Mouse (Mus musculus) E14TG2a.4 (cell line): ENCODE results near the gene Akap13.

ENCODE experiments used
- H3K27me3 ChIP-seq: 2 replicates; pipeline ENCODE4 v1.6.1; 2014; ENCODE audit warnings: low read length, control low read depth; ENCODE audit not compliant: insufficient read depth
- H3K36me3 ChIP-seq: 2 replicates; pipeline ENCODE4 v1.6.1; 2014; ENCODE audit warnings: low read length, control low read depth; ENCODE audit not compliant: insufficient read depth
- H3K4me1 ChIP-seq: replicated peaks from 2 replicates; pipeline ENCODE4 v1.6.1; 2014; ENCODE audit warnings: low read depth, low read length, control low read depth
- H3K4me3 ChIP-seq: replicated peaks from 2 replicates; pipeline ENCODE4 v1.5.1; 2014; ENCODE audit warnings: mild to moderate bottlenecking, low read length
- H3K9me3 ChIP-seq: 2 replicates; pipeline ENCODE4 v1.6.1; 2014; ENCODE audit warnings: low read length, control low read depth
- CTCF ChIP-seq: conservative IDR thresholded peaks from 2 replicates; pipeline ENCODE4 v1.5.1; 2014; ENCODE audit warnings: low read length
- NANOG ChIP-seq: IDR thresholded peaks from 2 replicates; pipeline ENCODE4 v1.6.1; 2014; ENCODE audit warnings: borderline replicate concordance, low read length, mixed read lengths
- POU5F1 ChIP-seq: IDR thresholded peaks from 2 replicates; pipeline ENCODE4 v1.6.1; 2014; ENCODE audit warnings: low read length, borderline replicate concordance

Akap13 gene

DNA sequence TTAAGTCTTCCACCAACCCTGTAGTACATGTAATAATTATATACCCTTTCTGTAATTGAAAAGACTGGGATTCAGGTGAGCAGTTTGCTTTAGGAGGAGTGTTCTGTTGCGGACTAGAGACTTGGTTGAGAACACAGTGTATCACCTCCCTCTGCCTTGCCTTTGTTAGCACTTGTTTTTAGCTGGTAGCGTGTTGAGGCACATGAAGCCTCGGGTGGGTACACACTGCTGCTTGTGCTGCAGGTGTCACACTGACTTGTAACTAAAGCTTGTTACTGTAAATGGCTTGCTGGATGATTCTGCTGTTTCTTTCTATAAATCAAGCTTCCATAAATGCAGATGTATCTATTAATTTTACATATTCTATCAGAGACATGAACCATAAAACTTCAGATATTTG, 75.3 kb downstream of the Akap13 start:
- Histone ChIP-seq H3K9me3 (no peaks in the 10 kb centered on the region), H3K4me3 (no peak overlapping the region), H3K4me1 (no peaks in the 10 kb centered on the region), H3K27me3 (no peaks in the 10 kb centered on the region), H3K36me3 (no peaks in the 10 kb centered on the region)
- TF ChIP-seq POU5F1 (no peak), CTCF (no peak), NANOG (no peak)

DNA sequence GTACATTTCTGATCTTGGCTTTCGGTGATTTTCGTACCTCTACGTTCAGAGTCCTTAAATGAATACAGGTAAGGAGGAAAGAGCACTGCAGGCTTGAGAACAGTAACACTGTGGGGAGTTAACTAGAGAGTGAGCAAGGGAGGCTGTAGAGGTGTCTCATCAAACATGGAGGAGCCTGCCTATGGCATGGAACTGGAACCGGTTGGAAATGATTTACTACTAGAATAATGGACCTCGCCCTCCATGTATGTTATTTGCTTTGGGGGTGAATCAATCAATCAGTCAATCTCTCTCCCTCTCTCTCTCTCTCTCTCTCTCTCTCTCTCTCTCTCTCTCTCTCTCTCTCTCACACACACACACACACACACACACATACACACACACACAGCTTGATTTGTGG, 77.7 kb downstream of the Akap13 start:
- TF ChIP-seq POU5F1 (no peak), NANOG (no peak)
- no peaks in the 10 kb centered on the region for H3K4me1 ChIP-seq
- no peaks in the 10 kb centered on the region for H3K9me3 ChIP-seq
- H3K36me3 ChIP-seq = no peaks in the 10 kb centered on the region
- H3K4me3 ChIP-seq = no peak overlapping the region
- H3K27me3 ChIP-seq = no peaks in the 10 kb centered on the region

DNA sequence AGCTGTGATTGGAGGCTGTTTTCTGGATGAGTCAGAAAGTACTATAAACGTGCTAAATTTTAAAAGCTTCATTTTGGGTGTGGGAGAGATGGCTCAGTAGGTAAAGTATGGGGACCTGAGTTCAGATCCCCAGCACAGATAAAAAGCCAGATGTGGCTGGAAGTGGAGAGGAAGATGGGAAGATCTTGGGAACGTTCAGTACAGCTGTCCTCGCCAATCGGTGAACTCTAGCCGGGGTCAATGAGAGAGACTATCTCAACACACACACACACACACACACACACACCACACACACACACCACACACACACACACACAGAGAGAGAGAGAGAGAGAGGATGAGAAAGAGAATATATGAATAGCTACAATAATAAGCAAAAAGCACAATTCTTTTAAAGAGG, 81.0 kb downstream of the Akap13 start:
- Histone ChIP-seq H3K36me3 (no peaks in the 10 kb centered on the region), H3K4me1 (no peaks in the 10 kb centered on the region), H3K4me3 (no peak overlapping the region), H3K27me3 (no peaks in the 10 kb centered on the region), H3K9me3 (no peaks in the 10 kb centered on the region)
- no peak for TF ChIP-seq POU5F1
- TF ChIP-seq CTCF = no peak
- no peak for TF ChIP-seq NANOG

DNA sequence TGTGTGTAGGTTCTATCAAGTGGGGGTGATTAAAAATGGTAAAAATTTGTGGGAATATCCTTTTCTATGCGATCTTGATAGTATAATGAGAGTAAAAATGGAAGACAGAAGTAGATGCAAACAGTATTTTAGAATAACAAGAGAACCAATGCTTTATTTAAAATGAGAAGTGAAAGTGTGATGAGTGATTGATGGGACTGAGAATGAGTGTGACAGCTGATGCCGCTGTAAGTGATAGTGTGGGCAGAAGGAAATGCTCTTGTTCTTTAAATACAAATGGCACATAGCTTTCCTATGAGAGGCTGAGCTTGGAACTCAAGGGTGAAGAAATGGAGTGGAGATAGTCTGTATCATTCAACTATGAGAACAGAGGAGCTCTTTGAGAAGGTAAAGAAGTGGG, 82.2 kb downstream of the Akap13 start:
- Histone ChIP-seq H3K4me1 (no peaks in the 10 kb centered on the region), H3K4me3 (no peak overlapping the region), H3K9me3 (no peaks in the 10 kb centered on the region), H3K27me3 (no peaks in the 10 kb centered on the region), H3K36me3 (no peaks in the 10 kb centered on the region)
- TF ChIP-seq CTCF (no peak), NANOG (no peak), POU5F1 (no peak)

DNA sequence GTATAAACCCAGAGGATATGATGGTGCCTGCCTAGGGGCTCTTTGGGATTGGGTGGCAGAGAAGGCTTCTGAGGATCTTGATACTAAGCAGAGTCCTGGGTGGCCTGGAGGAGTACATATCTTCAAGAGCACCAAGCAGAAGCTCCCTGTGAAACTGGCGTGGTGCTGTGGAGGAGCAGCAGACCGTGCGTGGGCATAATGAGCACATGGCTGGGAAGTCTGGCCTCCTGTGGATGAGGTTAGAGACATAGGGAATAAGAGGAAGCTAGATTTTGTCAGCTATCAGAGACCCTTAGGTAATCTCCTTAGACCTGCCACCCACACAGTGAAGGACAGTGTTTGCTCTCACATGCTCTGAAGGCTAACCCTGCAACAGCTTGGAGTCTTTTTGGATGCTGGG, 83.2 kb downstream of the Akap13 start:
- no peaks in the 10 kb centered on the region for H3K9me3 ChIP-seq
- H3K4me3 ChIP-seq = no peak overlapping the region
- H3K27me3 ChIP-seq = no peaks in the 10 kb centered on the region
- TF ChIP-seq NANOG = no peak
- no peak for TF ChIP-seq POU5F1
- no peak for TF ChIP-seq CTCF
- H3K4me1 ChIP-seq = no peaks in the 10 kb centered on the region
- H3K36me3 ChIP-seq = no peaks in the 10 kb centered on the region

DNA sequence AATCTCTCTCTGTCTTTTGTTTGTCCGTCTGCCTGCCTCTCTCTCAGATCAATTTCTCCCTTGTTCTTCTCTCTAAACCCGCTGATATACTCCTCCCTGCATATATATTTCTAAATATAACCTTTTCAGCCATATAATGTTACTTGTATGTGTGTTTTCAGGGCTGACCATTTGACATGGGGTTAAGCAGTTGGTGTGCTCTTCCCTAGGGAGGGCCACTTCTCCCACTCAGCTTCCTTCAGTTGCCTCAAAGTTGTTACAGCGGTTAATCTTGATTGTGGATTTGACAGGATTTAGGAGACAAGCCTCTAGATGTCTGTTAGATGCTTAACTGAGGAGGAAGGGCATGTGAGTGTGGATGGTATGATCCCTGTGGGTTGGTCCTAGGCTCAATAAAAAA, 83.8 kb downstream of the Akap13 start:
- Histone ChIP-seq H3K9me3 (no peaks in the 10 kb centered on the region), H3K4me1 (no peaks in the 10 kb centered on the region), H3K36me3 (no peaks in the 10 kb centered on the region), H3K27me3 (no peaks in the 10 kb centered on the region), H3K4me3 (no peak overlapping the region)
- TF ChIP-seq NANOG (no peak), POU5F1 (no peak), CTCF (no peak)

DNA sequence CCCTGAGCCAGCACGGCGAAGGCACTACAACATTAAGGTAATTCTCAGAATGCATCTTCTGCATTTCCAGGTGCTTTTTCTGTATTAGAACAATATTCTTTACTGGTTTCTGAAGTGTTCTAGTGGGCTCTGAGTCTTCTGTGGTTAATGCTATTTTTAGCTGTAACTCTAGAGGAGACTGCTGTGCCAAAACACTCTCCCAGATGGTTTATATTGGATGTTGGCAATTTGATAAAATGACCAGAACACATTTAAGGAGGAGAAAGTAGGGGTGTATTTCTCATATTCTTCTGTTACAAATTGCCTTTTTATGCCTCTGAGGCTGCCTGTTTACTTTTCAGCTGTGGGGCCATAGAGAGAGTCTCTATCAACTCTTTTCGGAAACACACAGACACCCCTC, 94.5 kb downstream of the Akap13 start:
- no peaks in the 10 kb centered on the region for H3K4me1 ChIP-seq
- no peaks in the 10 kb centered on the region for H3K27me3 ChIP-seq
- H3K4me3 ChIP-seq = no peak overlapping the region
- no peak for TF ChIP-seq CTCF
- TF ChIP-seq POU5F1 = no peak
- TF ChIP-seq NANOG = no peak
- H3K9me3 ChIP-seq = peaks cover 13% of the 10 kb centered on the region
- H3K36me3 ChIP-seq = peaks cover 9% of the 10 kb centered on the region

DNA sequence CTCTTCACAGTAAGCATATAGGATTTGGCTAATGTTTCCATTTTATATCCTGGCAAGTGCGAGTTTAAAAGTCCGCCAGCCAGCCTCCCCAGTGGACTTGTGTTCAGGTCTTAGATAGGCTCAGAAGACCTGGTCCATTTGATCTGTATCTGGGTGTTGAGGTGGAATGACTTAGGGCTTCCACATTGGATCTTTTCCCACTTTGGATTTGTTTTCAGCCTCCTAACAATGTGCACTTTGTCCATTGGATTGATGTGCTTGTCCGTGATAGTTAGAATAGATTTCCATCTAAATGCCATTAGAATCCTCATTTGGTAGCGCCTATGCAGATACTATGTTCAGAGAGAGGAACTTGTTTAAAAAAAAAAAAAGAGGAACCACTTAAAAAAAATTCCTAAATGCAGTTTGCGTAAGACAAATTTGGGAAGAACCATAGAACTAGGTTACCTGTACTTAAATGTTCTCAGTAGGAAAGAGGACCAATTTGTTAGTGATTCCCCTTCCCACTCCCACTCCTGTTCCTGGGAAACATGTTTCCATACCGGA, 95.5 kb downstream of the Akap13 start:
- Histone ChIP-seq H3K9me3 (peaks cover 13% of the 10 kb centered on the region), H3K27me3 (no peaks in the 10 kb centered on the region), H3K36me3 (peaks cover 9% of the 10 kb centered on the region), H3K4me1 (no peaks in the 10 kb centered on the region), H3K4me3 (no peak overlapping the region)
- TF ChIP-seq NANOG (no peak), POU5F1 (no peak), CTCF (no peak)

DNA sequence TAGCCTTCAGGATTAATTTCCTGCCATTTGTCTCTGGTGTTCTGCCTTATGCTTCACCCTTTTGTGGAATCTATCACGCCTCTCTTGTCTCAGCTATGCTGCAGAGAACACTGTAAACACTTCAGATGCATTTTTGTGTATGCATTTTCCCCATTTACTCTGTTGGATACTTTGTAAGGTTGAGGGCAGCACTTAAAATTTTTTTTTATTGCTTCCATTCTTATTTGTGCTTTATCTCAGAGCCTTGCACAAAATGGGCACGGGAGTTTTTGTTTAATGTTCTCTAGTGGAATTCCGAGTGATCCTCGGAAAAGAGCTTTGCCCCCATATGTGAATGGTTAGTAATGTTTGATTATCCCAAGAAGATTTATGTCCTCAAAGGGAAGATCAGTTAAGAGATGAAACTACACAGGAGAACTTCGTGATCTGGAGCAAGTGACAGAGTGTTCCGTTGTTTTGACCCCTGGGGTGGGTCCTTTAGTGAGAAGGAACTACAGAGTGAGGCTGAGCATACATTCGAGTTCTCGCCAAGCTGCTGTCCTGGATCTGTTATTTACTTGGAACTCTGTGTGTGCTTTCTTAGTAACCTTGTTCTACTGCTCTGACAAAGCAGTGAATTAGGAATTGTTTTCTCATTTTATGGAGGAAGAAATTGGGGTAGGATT, 97.8 kb downstream of the Akap13 start:
- TF ChIP-seq NANOG (no peak), POU5F1 (no peak), CTCF (no peak)
- Histone ChIP-seq H3K9me3 (peaks cover 8% of the 10 kb centered on the region), H3K4me1 (no peaks in the 10 kb centered on the region), H3K4me3 (no peak overlapping the region), H3K36me3 (peaks cover 4% of the 10 kb centered on the region), H3K27me3 (no peaks in the 10 kb centered on the region)

DNA sequence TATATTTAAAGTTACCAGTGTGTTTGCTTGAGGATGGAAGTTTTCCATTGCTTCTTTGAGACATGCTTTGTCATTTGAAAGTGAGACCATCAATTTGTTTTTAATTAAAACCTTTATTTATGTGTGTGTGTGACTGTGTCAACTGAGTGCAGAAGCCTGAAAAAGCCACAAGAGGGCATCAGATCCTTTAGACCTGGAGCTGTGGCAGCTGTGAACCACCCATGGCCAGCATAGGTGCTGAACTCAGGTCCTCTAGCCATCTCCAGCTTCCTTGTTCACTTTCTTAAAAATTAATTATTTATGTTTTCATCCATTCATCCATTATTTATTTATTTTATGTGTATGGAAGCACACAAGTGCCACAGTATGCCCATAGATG, 98.3 kb downstream of the Akap13 start:
- no peaks in the 10 kb centered on the region for H3K27me3 ChIP-seq
- no peaks in the 10 kb centered on the region; the same call in 1 of the 2 replicates for H3K36me3 ChIP-seq
- no peaks in the 10 kb centered on the region for H3K4me1 ChIP-seq
- H3K4me3 ChIP-seq = no peak overlapping the region
- peaks cover 2% of the 10 kb centered on the region for H3K9me3 ChIP-seq
- TF ChIP-seq POU5F1 = no peak
- TF ChIP-seq CTCF = peak; percentile 46
